Mouse (Mus musculus) testis, adult 2 months (tissue): ENCODE results near the gene 4931428F04Rik. TPM values are rescaled to one million over a fixed set of nuclear protein-coding genes. Genes with fewer than 3 reads are reported as not detected.

Experiments
- H3K27ac ChIP-seq: fragments of 200-500 bp; 2 replicates; pipeline ENCODE4 v1.5.1; 2012; ENCODE audit warnings: low read depth, low read length; ENCODE audit not compliant: control insufficient read depth, insufficient read depth
- H3K27me3 ChIP-seq: fragments of 200-500 bp; 2 replicates; pipeline ENCODE4 v1.6.1; 2012; ENCODE audit warnings: mild to moderate bottlenecking, low read length, moderate library complexity; ENCODE audit not compliant: control insufficient read depth, insufficient read depth
- H3K36me3 ChIP-seq: fragments of 200-500 bp; 2 replicates; pipeline ENCODE4 v1.6.1; 2012; ENCODE audit warnings: mild to moderate bottlenecking, low read length; ENCODE audit not compliant: control insufficient read depth, insufficient read depth
- H3K4me1 ChIP-seq: fragments of 200-500 bp; 2 replicates; pipeline ENCODE4 v1.6.1; 2012; ENCODE audit warnings: low read length; ENCODE audit not compliant: control insufficient read depth, insufficient read depth
- H3K4me3 ChIP-seq: fragments of 200-500 bp; 2 replicates; pipeline ENCODE4 v1.5.1; 2012; ENCODE audit warnings: low read depth, mild to moderate bottlenecking, low read length, moderate library complexity, mixed read lengths; ENCODE audit not compliant: control insufficient read depth
- CTCF ChIP-seq: fragments of 200-500 bp; IDR thresholded peaks from 2 replicates; pipeline ENCODE4 v1.5.1; 2012; ENCODE audit warnings: low read depth, mild to moderate bottlenecking, inconsistent platforms, low read length, moderate library complexity; ENCODE audit not compliant: control insufficient read depth, insufficient read depth, insufficient replicate concordance
- POLR2A ChIP-seq: fragments of 200-500 bp; IDR thresholded peaks from 2 replicates; pipeline ENCODE4 v1.6.1; 2012; ENCODE audit warnings: low read depth, mild to moderate bottlenecking, inconsistent platforms, low read length, moderate library complexity; ENCODE audit not compliant: control insufficient read depth
- polyA plus RNA-seq: library from polyadenylated mRNA; depleted of rRNA; stranded (reverse); fragments of >200 nt; gene quantifications from 2 replicates; pipeline ENCODE4 v1.2.3, GENCODE M21; 2012

4931428F04Rik gene
- polyA plus RNA-seq, 1 experiment, result 78.2 TPM

DNA sequence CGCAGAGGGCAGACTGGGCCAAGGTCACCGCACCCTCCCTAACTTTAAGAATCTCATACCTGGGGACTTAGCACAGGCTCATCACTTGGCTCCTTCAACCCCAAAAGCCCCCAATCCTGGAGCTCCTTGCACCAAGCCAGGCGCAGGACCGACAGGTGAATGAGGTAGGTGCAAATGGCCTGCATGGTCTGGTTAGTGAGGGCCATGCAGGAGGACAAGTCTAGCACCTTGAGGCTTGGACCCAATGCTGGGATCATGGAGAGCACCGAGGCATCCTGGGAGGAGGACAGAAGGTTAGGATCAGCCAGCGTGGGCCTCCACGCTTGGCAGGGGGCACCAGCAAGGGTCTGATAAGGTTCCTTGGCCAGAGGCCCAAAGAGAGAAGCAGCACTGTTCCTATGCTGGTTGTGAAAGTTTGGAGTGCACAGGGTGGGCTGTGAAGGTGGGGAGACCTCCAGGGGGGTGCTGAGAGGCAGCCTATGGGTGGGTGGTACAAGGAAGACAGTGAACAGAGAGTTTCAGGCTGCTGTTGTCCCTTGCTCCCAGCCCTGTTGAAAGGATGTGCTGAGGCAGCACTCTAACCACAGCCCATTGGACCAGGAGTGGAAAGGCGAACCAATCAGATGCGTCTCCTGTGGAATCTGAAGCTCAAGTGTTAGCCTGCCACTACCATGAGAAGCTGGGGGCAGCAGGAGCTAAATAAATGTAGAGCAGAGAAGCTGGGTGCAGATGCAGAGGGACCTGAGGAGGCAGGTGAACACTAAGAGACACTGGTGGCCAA lies 24.1 kb upstream of the 4931428F04Rik start:
- no peak overlapping the region for H3K4me3 ChIP-seq
- no peaks in the 10 kb centered on the region; the same call in 1 of the 2 replicates for H3K4me1 ChIP-seq
- H3K36me3 ChIP-seq, result peaks cover 2% of the 10 kb centered on the region; the same call in 1 of the 2 replicates
- no peaks in the 10 kb centered on the region for H3K27me3 ChIP-seq
- no peak overlapping the region for H3K27ac ChIP-seq
- no peak for TF ChIP-seq CTCF
- no peak for TF ChIP-seq POLR2A

GRCm38 (mm10) chr8:105312891-105313481 lies 23.3 kb upstream of the 4931428F04Rik start:
- Histone ChIP-seq H3K4me1 (no peaks in the 10 kb centered on the region; the same call in 1 of the 2 replicates), H3K36me3 (peaks cover 2% of the 10 kb centered on the region; the same call in 1 of the 2 replicates), H3K27ac (no peak overlapping the region), H3K27me3 (no peaks in the 10 kb centered on the region), H3K4me3 (no peak overlapping the region)
- TF ChIP-seq CTCF (no peak), POLR2A (no peak)

GRCm38 (mm10) chr8:105311718-105312117 lies 22.1 kb upstream of the 4931428F04Rik start:
- H3K27ac ChIP-seq, result no peak overlapping the region
- H3K36me3 ChIP-seq, result no peaks in the 10 kb centered on the region; the same call in 1 of the 2 replicates
- TF ChIP-seq POLR2A, result no peak
- no peak for TF ChIP-seq CTCF
- H3K4me3 ChIP-seq, result no peak overlapping the region
- no peaks in the 10 kb centered on the region; the same call in 1 of the 2 replicates for H3K4me1 ChIP-seq
- no peaks in the 10 kb centered on the region for H3K27me3 ChIP-seq

GRCm38 (mm10) chr8:105310118-105310517 lies 20.5 kb upstream of the 4931428F04Rik start:
- no peaks in the 10 kb centered on the region; the same call in 1 of the 2 replicates for H3K36me3 ChIP-seq
- H3K4me3 ChIP-seq, result no peak overlapping the region
- TF ChIP-seq CTCF (no peak), POLR2A (no peak)
- H3K4me1 ChIP-seq, result peaks cover 7% of the 10 kb centered on the region
- H3K27me3 ChIP-seq, result no peaks in the 10 kb centered on the region
- no peak overlapping the region for H3K27ac ChIP-seq

DNA sequence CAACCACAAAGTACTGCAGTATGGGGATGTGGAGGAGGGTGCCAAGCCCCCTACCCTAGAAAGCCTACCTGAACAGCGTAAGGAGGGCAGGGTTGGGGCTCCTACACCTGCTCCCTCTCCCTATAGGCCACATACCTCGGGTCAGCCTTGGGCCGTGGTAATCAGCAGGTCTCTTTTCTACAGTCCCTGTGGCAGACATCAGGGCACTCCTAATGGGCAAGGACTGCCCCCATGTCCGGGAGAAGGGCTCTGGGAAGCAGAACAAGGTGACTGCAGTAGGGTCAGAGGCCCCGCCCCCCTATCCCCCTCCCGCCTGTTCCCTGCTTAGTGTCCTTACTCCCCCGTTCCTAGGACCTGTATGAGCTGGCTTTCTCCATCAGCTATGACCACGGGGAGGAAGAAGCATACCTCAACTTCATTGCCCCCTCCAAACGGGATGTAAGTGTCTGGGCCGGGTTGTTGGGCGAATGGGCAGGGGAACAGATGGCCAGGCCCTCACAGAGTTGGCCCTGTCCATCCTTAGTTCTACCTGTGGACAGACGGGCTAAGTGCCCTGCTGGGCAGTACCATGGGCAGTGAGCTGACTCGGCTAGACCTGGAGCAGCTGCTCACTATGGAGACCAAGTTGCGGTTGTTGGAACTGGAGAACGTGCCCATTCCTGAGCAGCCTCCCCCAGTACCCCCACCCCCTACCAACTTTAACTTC lies 19.6 kb upstream of the 4931428F04Rik start:
- Histone ChIP-seq H3K36me3 (no peaks in the 10 kb centered on the region; the same call in 1 of the 2 replicates), H3K27ac (no peak overlapping the region), H3K4me1 (peaks cover 7% of the 10 kb centered on the region), H3K27me3 (no peaks in the 10 kb centered on the region), H3K4me3 (no peak overlapping the region)
- no peak for TF ChIP-seq POLR2A

- TF ChIP-seq POLR2A, result no peak
- no peak for TF ChIP-seq CTCF
- H3K36me3 ChIP-seq, result no peaks in the 10 kb centered on the region; the same call in 1 of the 2 replicates
These were observed 18.8 kb upstream of the 4931428F04Rik start for GRCm38 (mm10) chr8:105308428-105308827.

DNA sequence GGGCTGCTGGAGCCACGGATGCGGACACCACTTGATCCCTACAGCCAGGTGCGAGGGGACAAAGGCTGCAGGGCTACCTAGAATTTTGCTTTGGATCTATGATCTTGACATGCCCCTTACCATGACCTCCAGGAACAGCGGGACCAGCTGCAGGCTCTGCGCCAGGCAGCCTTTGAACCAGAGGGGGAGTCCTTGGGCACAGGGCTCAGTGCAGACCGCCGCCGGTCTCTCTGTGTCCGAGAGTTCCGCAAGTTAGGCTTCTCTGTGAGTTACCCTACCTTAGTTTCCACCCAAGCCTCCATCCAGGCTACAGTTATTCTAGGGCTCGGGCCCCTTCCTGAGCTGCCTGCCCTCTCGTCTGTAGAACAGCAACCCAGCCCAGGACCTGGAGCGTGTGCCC lies 18.0 kb upstream of the 4931428F04Rik start:
- no peak overlapping the region for H3K4me3 ChIP-seq
- TF ChIP-seq POLR2A, result no peak
- TF ChIP-seq CTCF, result no peak
- H3K27me3 ChIP-seq, result no peaks in the 10 kb centered on the region
- H3K4me1 ChIP-seq, result peaks cover 7% of the 10 kb centered on the region
- no peak overlapping the region for H3K27ac ChIP-seq
- no peaks in the 10 kb centered on the region; the same call in 1 of the 2 replicates for H3K36me3 ChIP-seq

More at GRCm38 (mm10) chr8:105308428-105308827, 18.8 kb upstream of the 4931428F04Rik start:
- H3K4me1 ChIP-seq, result peaks cover 7% of the 10 kb centered on the region
- H3K27me3 ChIP-seq, result no peaks in the 10 kb centered on the region
- H3K27ac ChIP-seq, result no peak overlapping the region
- no peak overlapping the region for H3K4me3 ChIP-seq
